Mouse (Mus musculus): ENCODE measurements around the gene Glis3.

GRCm38 (mm10) chr19:28357595-28357994, 322.3 kb downstream of the Glis3 start:
- TF ChIP-seq TAL1 (IDR thresholded peaks at IDR 0.05; ENCODE audit: low read length) (no peak), GATA1 (IDR thresholded peaks at IDR 0.05; ENCODE audit: low read length) (no peak)
